Mouse (Mus musculus): ENCODE data around the gene Haao. TPM values are rescaled to one million over a fixed set of nuclear protein-coding genes. Genes with fewer than 3 reads are reported as not detected.

Gene Haao
- total and polyA plus RNA-seq, 2 experiments from 2014 or later: 0.26 TPM; not detected in 1

GRCm38 (mm10) chr17:83834120-83834519, 13.6 kb downstream of the Haao start:
- Histone ChIP-seq H3K4me3 (ENCODE audit: low read depth, low read length) (no peak overlapping the region), H3K27me3 (ENCODE audit: control insufficient read depth, insufficient read depth, low read length) (no peaks in the 10 kb centered on the region), H3K9ac (replicated peaks; ENCODE audit: low read depth, low read length) (no peak overlapping the region), H3K27ac (ENCODE audit: low read depth) (no peak overlapping the region), H3K36me3 (replicated peaks; ENCODE audit: control insufficient read depth, insufficient read depth, low read length) (no peaks in the 10 kb centered on the region), H3K9me3 (replicated peaks; ENCODE audit: control insufficient read depth, low read length) (no peaks in the 10 kb centered on the region), H3K4me2 (ENCODE audit: low read depth, low read length) (no peak overlapping the region), H3K4me1 (ENCODE audit: control insufficient read depth, insufficient read depth) (no peaks in the 10 kb centered on the region)
- ATAC-seq (ENCODE audit: insufficient read depth, low read depth): peak; percentile 57; the same call in 1 of the 2 replicates
- WGBS: 23% methylated on average over 4 of the region's 4 CpGs
- TF ChIP-seq CTCF (IDR thresholded peaks at IDR 0.05; ENCODE audit: low read depth): no peak
- TF ChIP-seq EP300 (IDR thresholded peaks at IDR 0.05; ENCODE audit: low read depth): no peak
- peak; percentile 36 for DNase-seq (ENCODE audit: low spot score)

DNA sequence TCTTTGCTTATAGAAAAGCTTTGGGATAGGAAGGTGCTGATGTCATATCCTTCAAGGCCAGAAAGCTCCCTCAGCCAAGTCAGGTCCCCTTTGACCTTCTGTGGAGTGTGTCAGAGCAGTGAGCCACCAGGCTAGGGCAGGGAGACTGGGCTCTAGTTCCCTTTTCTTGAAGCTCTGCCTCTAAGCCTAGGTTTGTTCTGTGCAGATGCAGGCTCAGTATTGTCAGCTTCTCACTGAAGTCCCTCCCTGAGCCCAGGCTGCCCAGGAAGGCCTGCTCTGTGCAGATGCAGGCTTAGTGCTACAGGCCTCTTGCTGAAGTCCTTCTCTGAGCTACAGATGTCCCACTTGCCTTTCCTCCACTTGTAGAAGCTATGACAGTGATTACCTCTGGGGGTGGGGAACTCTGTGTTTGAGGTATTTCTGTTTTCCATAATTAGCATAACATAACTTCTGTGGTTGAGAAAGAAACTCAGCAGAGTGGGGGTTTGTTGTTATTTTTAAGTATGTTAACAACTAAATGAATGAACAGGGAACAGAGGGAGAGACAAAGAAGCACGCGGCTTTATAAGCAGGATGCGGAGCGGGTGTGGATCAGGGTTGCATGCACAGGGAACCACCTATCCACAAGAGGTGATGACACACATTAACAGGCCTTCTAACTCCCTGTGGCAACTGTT, 17.0 kb downstream of the Haao start:
- Histone ChIP-seq H3K27ac (ENCODE audit: low read depth) (no peak overlapping the region), H3K9me3 (replicated peaks; ENCODE audit: control insufficient read depth, low read length) (no peaks in the 10 kb centered on the region), H3K4me2 (ENCODE audit: low read depth, low read length) (no peak overlapping the region), H3K27me3 (ENCODE audit: control insufficient read depth, insufficient read depth, low read length) (no peaks in the 10 kb centered on the region), H3K4me3 (ENCODE audit: low read depth, low read length) (no peak overlapping the region), H3K4me1 (ENCODE audit: control insufficient read depth, insufficient read depth) (no peaks in the 10 kb centered on the region), H3K9ac (replicated peaks; ENCODE audit: low read depth, low read length) (no peak overlapping the region), H3K36me3 (replicated peaks; ENCODE audit: control insufficient read depth, insufficient read depth, low read length) (no peaks in the 10 kb centered on the region)
- no peak for TF ChIP-seq EP300 (IDR thresholded peaks at IDR 0.05; ENCODE audit: low read depth)
- TF ChIP-seq CTCF (IDR thresholded peaks at IDR 0.05; ENCODE audit: low read depth): no peak
- DNase-seq (ENCODE audit: low spot score) (no peak), ATAC-seq (ENCODE audit: insufficient read depth, low read depth) (no peak)
- WGBS: 83% methylated on average over 4 of the region's 4 CpGs

- Histone ChIP-seq H3K4me2 (ENCODE audit: low read depth, low read length) (no peak overlapping the region), H3K27ac (ENCODE audit: low read depth) (no peak overlapping the region), H3K9ac (replicated peaks; ENCODE audit: low read depth, low read length) (no peak overlapping the region), H3K4me1 (ENCODE audit: control insufficient read depth, insufficient read depth) (no peaks in the 10 kb centered on the region), H3K27me3 (ENCODE audit: control insufficient read depth, insufficient read depth, low read length) (no peaks in the 10 kb centered on the region), H3K4me3 (ENCODE audit: low read depth, low read length) (no peak overlapping the region), H3K36me3 (replicated peaks; ENCODE audit: control insufficient read depth, insufficient read depth, low read length) (no peaks in the 10 kb centered on the region), H3K9me3 (replicated peaks; ENCODE audit: control insufficient read depth, low read length) (no peaks in the 10 kb centered on the region)
- WGBS: 54% methylated on average over 3 of the region's 3 CpGs
- DNase-seq (ENCODE audit: low spot score): no peak
- no peak for ATAC-seq (ENCODE audit: insufficient read depth, low read depth)
- TF ChIP-seq CTCF (IDR thresholded peaks at IDR 0.05; ENCODE audit: low read depth) (no peak), EP300 (IDR thresholded peaks at IDR 0.05; ENCODE audit: low read depth) (no peak)
Measured at GRCm38 (mm10) chr17:83829356-83829755, 18.4 kb downstream of the Haao start.

DNA sequence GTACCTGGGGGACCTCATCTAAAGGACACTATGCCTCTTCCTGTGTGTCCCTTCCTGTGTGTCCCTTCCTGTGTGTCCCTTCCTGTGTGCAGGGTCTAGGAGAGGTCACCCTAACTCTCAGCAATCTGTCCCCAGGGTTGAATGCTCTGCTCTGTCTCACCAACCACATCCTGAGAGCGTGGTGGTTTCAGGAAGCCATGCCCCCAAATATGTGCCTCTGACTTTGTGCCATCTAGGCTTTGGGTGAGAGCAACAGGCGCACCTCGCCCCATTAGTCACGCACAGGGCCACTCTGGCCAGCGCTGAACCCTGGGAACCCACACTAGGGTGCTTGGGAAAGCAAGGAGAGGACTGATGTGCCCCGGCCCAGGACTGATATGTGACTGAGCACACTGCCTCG, 23.9 kb downstream of the Haao start:
- Histone ChIP-seq H3K27ac (ENCODE audit: low read depth) (no peak overlapping the region), H3K9ac (replicated peaks; ENCODE audit: low read depth, low read length) (no peak overlapping the region), H3K4me1 (ENCODE audit: control insufficient read depth, insufficient read depth) (peaks cover 6% of the 10 kb centered on the region; the same call in 1 of the 2 replicates), H3K4me3 (ENCODE audit: low read depth, low read length) (no peak overlapping the region), H3K36me3 (replicated peaks; ENCODE audit: control insufficient read depth, insufficient read depth, low read length) (no peaks in the 10 kb centered on the region), H3K9me3 (replicated peaks; ENCODE audit: control insufficient read depth, low read length) (no peaks in the 10 kb centered on the region), H3K4me2 (ENCODE audit: low read depth, low read length) (no peak overlapping the region), H3K27me3 (ENCODE audit: control insufficient read depth, insufficient read depth, low read length) (no peaks in the 10 kb centered on the region)
- WGBS: 81% methylated on average over 7 of the region's 7 CpGs
- no peak for ATAC-seq (ENCODE audit: insufficient read depth, low read depth)
- no peak for DNase-seq (ENCODE audit: low spot score)
- TF ChIP-seq EP300 (IDR thresholded peaks at IDR 0.05; ENCODE audit: low read depth) (no peak), CTCF (IDR thresholded peaks at IDR 0.05; ENCODE audit: low read depth) (no peak)

DNA sequence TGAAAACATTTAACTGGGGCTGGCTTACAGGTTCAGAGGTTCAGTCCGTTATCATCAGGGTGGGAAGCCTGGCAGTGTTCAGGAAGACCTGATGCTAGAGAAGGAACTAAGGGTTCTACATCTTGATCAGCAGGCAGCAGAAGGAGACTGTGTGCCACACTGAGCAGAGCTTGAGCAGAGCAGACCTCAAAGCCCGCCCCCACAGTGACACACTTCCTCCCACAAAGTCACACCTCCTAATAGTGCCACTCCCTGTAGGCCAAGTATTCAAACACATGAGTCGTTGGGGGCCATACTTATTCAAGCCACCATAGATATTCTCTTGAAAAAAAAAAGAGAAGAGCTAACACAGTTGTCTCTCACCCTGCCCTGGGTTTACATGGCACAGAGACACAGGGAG, 25.9 kb downstream of the Haao start:
- Histone ChIP-seq H3K27me3 (ENCODE audit: control insufficient read depth, insufficient read depth, low read length) (no peaks in the 10 kb centered on the region), H3K36me3 (replicated peaks; ENCODE audit: control insufficient read depth, insufficient read depth, low read length) (no peaks in the 10 kb centered on the region), H3K9ac (replicated peaks; ENCODE audit: low read depth, low read length) (no peak overlapping the region), H3K27ac (ENCODE audit: low read depth) (no peak overlapping the region), H3K9me3 (replicated peaks; ENCODE audit: control insufficient read depth, low read length) (no peaks in the 10 kb centered on the region), H3K4me2 (ENCODE audit: low read depth, low read length) (no peak overlapping the region), H3K4me1 (ENCODE audit: control insufficient read depth, insufficient read depth) (peaks cover 6% of the 10 kb centered on the region; the same call in 1 of the 2 replicates), H3K4me3 (ENCODE audit: low read depth, low read length) (no peak overlapping the region)
- no peak for ATAC-seq (ENCODE audit: insufficient read depth, low read depth)
- TF ChIP-seq CTCF (IDR thresholded peaks at IDR 0.05; ENCODE audit: low read depth) (no peak), EP300 (IDR thresholded peaks at IDR 0.05; ENCODE audit: low read depth) (no peak)
- no peak for DNase-seq (ENCODE audit: low spot score)
- WGBS: 89% methylated on average over 3 of the region's 3 CpGs

DNA sequence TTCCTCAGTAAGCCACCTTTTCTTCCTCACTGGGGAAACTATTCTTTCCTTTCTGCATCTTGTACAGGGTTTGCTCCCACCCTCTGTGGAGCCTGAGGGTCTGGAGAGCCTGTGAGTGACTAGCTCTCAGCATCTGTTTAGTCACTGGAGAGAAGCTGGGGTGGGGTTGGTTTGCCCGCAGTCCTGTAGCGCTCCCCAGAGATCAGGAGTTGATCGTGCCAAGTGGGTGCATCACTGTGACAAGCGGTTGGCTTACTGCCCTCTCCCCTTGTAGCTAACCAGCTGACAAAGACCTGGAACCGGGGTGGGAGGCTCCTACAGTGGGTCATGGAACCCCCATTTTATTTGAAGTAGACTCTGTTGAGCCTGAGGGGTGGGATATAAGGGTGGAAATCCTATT, 27.1 kb downstream of the Haao start:
- 81% methylated on average over 5 of the region's 5 CpGs for WGBS

More for the DNA sequence above, 27.1 kb downstream of the Haao start:
- H3K4me3 ChIP-seq (ENCODE audit: low read depth, low read length): no peak overlapping the region
- TF ChIP-seq EP300 (IDR thresholded peaks at IDR 0.05; ENCODE audit: low read depth) (no peak), CTCF (IDR thresholded peaks at IDR 0.05; ENCODE audit: low read depth) (no peak)
- no peaks in the 10 kb centered on the region for H3K36me3 ChIP-seq (replicated peaks; ENCODE audit: control insufficient read depth, insufficient read depth, low read length)
- H3K9me3 ChIP-seq (replicated peaks; ENCODE audit: control insufficient read depth, low read length): no peaks in the 10 kb centered on the region
- H3K27ac ChIP-seq (ENCODE audit: low read depth): no peak overlapping the region
- H3K9ac ChIP-seq (replicated peaks; ENCODE audit: low read depth, low read length): no peak overlapping the region
- no peak for ATAC-seq (ENCODE audit: insufficient read depth, low read depth)
- H3K4me2 ChIP-seq (ENCODE audit: low read depth, low read length): no peak overlapping the region
- no peak for DNase-seq (ENCODE audit: low spot score)
- H3K4me1 ChIP-seq (ENCODE audit: control insufficient read depth, insufficient read depth): peaks cover 6% of the 10 kb centered on the region; the same call in 1 of the 2 replicates
- H3K27me3 ChIP-seq (ENCODE audit: control insufficient read depth, insufficient read depth, low read length): no peaks in the 10 kb centered on the region
